Mouse (Mus musculus) liver, adult 2 months (tissue): ENCODE measurements at regions not wholly inside any gene's neighbourhood (a gene's known extent, or its start where the extent isn't known, plus 50 kb on each side); places are given as distances from the start of the nearest gene placed in this dataset.

Experiments used
- DNase-seq: peaks from one replicate; pipeline ENCODE4 v3.0.0-alpha.2; 2011; ENCODE audit warnings: low read depth, low spot score; ENCODE audit errors: extremely low read depth
- H3K27ac ChIP-seq: fragments of 200-500 bp; replicated peaks from 2 replicates; pipeline ENCODE4 v1.5.1; 2012; ENCODE audit warnings: low read depth, mild to moderate bottlenecking, control low read depth, inconsistent platforms, low read length; ENCODE audit not compliant: insufficient read depth
- H3K27me3 ChIP-seq: fragments of 200-500 bp; 2 replicates; pipeline ENCODE4 v1.6.1; 2012; ENCODE audit warnings: mild to moderate bottlenecking, moderate library complexity, low read length, inconsistent platforms; ENCODE audit not compliant: control insufficient read depth, insufficient read depth
- H3K36me3 ChIP-seq: fragments of 200-500 bp; 2 replicates; pipeline ENCODE4 v1.6.1; 2012; ENCODE audit warnings: low read length, inconsistent platforms; ENCODE audit not compliant: control insufficient read depth, insufficient read depth
- H3K4me1 ChIP-seq: fragments of 200-500 bp; 2 replicates; pipeline ENCODE4 v1.6.1; 2011; ENCODE audit warnings: low read length; ENCODE audit not compliant: control insufficient read depth, insufficient read depth
- H3K4me3 ChIP-seq: fragments of 200-500 bp; 2 replicates; pipeline ENCODE4 v1.5.1; 2011; ENCODE audit warnings: low read depth, mild to moderate bottlenecking, control low read depth, low read length, moderate library complexity; ENCODE audit not compliant: insufficient read depth
- H3K79me2 ChIP-seq: fragments of 200-500 bp; 2 replicates; pipeline ENCODE4 v1.6.1; 2012; ENCODE audit warnings: inconsistent platforms, mild to moderate bottlenecking, low read length, moderate library complexity; ENCODE audit not compliant: control insufficient read depth, insufficient read depth
- H3K9ac ChIP-seq: fragments of 200-500 bp; 2 replicates; pipeline ENCODE4 v1.6.1; 2012; ENCODE audit warnings: low read depth, mild to moderate bottlenecking, control low read depth, inconsistent platforms, low read length
- CTCF ChIP-seq: fragments of 200-500 bp; IDR thresholded peaks from 2 replicates; pipeline ENCODE4 v1.5.1; 2011; ENCODE audit warnings: low read depth, low read length, control low read depth
- POLR2A ChIP-seq: fragments of 200-500 bp; IDR thresholded peaks from 2 replicates; pipeline ENCODE4 v1.6.1; 2011; ENCODE audit warnings: low read length, control low read depth; ENCODE audit not compliant: insufficient read depth; ENCODE audit errors: extremely low read depth
- WGBS: fragments of 180-500 bp; shearing (Covaris S2); methylation state at CpG from one replicate; pipeline ENCODE4 v1.1.7; 2018; 5-methylcytosine and 5-hydroxymethylcytosine counted together

GRCm38 (mm10) chr16:12785828-12786227 is 323.7 kb upstream of the Ercc4 start:
- 0 out of 2 replicates have a peak, but pooled peaks cover 3% of the 10 kb centered on the region for H3K27me3 ChIP-seq
- TF ChIP-seq POLR2A (no peak), CTCF (no peak)
- H3K27ac ChIP-seq = no peak overlapping the region
- no peaks in the 10 kb centered on the region for H3K79me2 ChIP-seq
- DNase-seq = no peak
- H3K9ac ChIP-seq = no peak overlapping the region
- H3K36me3 ChIP-seq = no peaks in the 10 kb centered on the region
- H3K4me1 ChIP-seq = no peaks in the 10 kb centered on the region
- H3K4me3 ChIP-seq = no peak overlapping the region
- 70% methylated on average over 1 of the region's 1 CpGs for WGBS

GRCm38 (mm10) chr16:12798523-12798922 is 311.0 kb upstream of the Ercc4 start:
- 62% methylated on average over 2 of the region's 2 CpGs for WGBS
- H3K9ac ChIP-seq = no peak overlapping the region

GRCm38 (mm10) chr16:12800181-12800580 is 309.3 kb upstream of the Ercc4 start:
- Histone ChIP-seq H3K4me3 (no peak overlapping the region), H3K9ac (no peak overlapping the region), H3K4me1 (no peaks in the 10 kb centered on the region), H3K36me3 (no peaks in the 10 kb centered on the region), H3K27me3 (no peaks in the 10 kb centered on the region), H3K27ac (no peak overlapping the region), H3K79me2 (no peaks in the 10 kb centered on the region)
- DNase-seq = no peak
- WGBS = 81% methylated on average over 1 of the region's 1 CpGs
- no peak for TF ChIP-seq POLR2A
- TF ChIP-seq CTCF = no peak

More at GRCm38 (mm10) chr16:12798523-12798922, 311.0 kb upstream of the Ercc4 start:
- Histone ChIP-seq H3K27ac (no peak overlapping the region), H3K36me3 (no peaks in the 10 kb centered on the region), H3K4me3 (no peak overlapping the region), H3K79me2 (no peaks in the 10 kb centered on the region), H3K4me1 (no peaks in the 10 kb centered on the region), H3K27me3 (no peaks in the 10 kb centered on the region)
- DNase-seq = no peak
- TF ChIP-seq POLR2A (no peak), CTCF (no peak)

- Histone ChIP-seq H3K79me2 (no peaks in the 10 kb centered on the region), H3K27me3 (no peaks in the 10 kb centered on the region), H3K9ac (no peak overlapping the region), H3K4me1 (no peaks in the 10 kb centered on the region), H3K36me3 (no peaks in the 10 kb centered on the region), H3K27ac (no peak overlapping the region), H3K4me3 (no peak overlapping the region)
- WGBS = 47% methylated on average over 1 of the region's 1 CpGs
- TF ChIP-seq CTCF (no peak), POLR2A (no peak)
- DNase-seq = no peak
Measured at GRCm38 (mm10) chr16:12802651-12803050, 306.8 kb upstream of the Ercc4 start.

- H3K4me3 ChIP-seq = no peak overlapping the region
- TF ChIP-seq CTCF (no peak), POLR2A (no peak)
- H3K79me2 ChIP-seq = no peaks in the 10 kb centered on the region
- DNase-seq = no peak
- no peak overlapping the region for H3K9ac ChIP-seq
- 63% methylated on average over 8 of the region's 8 CpGs for WGBS
- H3K36me3 ChIP-seq = no peaks in the 10 kb centered on the region
- no peak overlapping the region for H3K27ac ChIP-seq
- H3K27me3 ChIP-seq = no peaks in the 10 kb centered on the region
- H3K4me1 ChIP-seq = no peaks in the 10 kb centered on the region
Measured at GRCm38 (mm10) chr16:12807351-12807871, 302.1 kb upstream of the Ercc4 start.

- no peak overlapping the region for H3K9ac ChIP-seq
- no peaks in the 10 kb centered on the region for H3K27me3 ChIP-seq
- TF ChIP-seq CTCF (no peak), POLR2A (no peak)
- DNase-seq = no peak
- no peak overlapping the region for H3K27ac ChIP-seq
- no peaks in the 10 kb centered on the region for H3K4me1 ChIP-seq
- WGBS = 67% methylated on average over 2 of the region's 2 CpGs
- no peak overlapping the region for H3K4me3 ChIP-seq
- no peaks in the 10 kb centered on the region for H3K79me2 ChIP-seq
- no peaks in the 10 kb centered on the region for H3K36me3 ChIP-seq
Measured at GRCm38 (mm10) chr16:12811088-12811487, 298.4 kb upstream of the Ercc4 start.
